Mouse (Mus musculus): Measurements from ENCODE around the gene Mlx. TPM values are rescaled to one million over a fixed set of nuclear protein-coding genes. Genes with fewer than 3 reads are reported as not detected.

The Mlx gene
- polyA plus RNA-seq, 1 experiment from 2014 or later = 41.3 TPM

DNA sequence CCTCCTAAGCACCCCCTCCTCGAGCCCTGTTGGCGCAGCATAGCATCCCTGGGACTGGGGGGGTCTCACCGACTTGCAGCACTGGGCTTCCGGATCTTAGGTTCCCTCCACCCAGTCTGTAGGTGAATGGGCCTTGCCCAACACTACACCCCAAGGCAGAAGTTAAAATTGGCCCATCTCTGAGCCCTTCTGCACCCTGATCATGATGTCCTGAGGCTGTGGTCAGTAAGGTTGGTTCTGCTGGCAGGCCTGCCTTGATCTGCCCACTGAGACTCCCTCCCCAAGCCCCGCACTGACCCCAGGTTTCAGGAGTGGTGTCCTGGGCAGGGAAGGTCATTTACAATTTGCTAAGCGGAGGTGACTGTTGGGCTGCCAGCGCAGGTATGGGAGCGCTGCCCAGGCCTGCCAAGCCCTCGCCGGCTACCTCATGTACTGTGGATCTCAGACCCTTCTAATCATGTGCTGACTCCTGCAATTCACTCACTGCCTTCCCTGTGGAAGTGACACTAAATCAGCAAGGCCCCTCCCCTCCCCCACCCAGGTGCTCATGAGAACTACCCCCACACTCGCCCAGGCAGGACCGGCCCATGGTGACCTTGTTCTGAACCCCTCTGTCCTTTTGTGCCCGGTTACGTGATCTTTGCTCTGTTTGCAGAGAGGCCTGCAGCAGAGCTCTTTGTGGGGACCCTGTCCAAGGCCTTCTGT is 24.0 kb upstream of the Mlx start:
- no peaks in the 10 kb centered on the region for H3K36me3 ChIP-seq (ENCODE audit: control insufficient read depth, insufficient read depth, low read length)
- peak overlapping the region; percentile 95 for H3K27ac ChIP-seq (ENCODE audit: low read length)
- H3K4me2 ChIP-seq (ENCODE audit: low read depth, low read length) = no peak overlapping the region
- H3K9ac ChIP-seq (ENCODE audit: low read length) = peak overlapping the region; percentile 37
- ATAC-seq (ENCODE audit: low read depth) = peak; percentile 12
- H3K4me3 ChIP-seq (ENCODE audit: low read length) = no peak overlapping the region
- peaks cover 64% of the 10 kb centered on the region for H3K4me1 ChIP-seq (replicated peaks; ENCODE audit: control insufficient read depth, insufficient read depth, low read length)
- H3K9me3 ChIP-seq (ENCODE audit: control insufficient read depth, low read length) = no peaks in the 10 kb centered on the region
- 54% methylated on average over 14 of the region's 14 CpGs for WGBS
- H3K27me3 ChIP-seq (ENCODE audit: control insufficient read depth, insufficient read depth, low read depth, low read length) = no peaks in the 10 kb centered on the region

DNA sequence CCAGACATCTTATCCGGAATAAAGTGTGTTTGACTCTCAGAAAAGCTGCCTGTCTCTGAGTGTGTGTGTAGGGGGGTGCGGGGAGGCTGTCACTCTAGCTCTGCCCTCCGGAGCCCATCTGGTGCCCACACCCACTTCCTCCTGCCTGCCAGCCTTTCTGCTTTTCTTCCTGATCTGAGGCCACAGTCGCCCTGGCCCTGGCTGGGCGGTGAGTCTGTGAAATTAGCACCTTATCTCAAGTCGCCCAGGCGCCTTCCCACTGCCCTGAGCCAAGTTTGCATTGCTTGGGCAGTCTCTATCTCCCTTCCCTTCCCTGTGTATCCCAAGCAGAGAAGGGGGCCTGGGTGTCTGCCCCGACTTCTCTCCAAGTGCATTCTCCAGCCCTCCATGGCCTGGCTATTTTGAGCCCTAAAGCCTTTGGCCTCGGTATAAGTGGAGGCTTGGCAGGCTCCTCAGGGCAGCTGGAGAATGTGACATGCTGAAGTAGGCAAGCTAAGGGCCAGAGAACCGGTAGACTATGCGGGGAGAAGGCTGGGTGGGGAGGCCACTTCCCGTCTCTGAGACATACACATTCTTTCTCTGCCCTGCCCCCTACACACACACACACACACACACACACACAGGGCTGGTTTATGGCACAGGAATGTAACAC is 23.3 kb upstream of the Mlx start:
- H3K4me1 ChIP-seq (replicated peaks; ENCODE audit: control insufficient read depth, insufficient read depth, low read length) = peaks cover 58% of the 10 kb centered on the region
- ATAC-seq (ENCODE audit: low read depth) = peak; percentile 87
- H3K4me2 ChIP-seq (ENCODE audit: low read depth, low read length) = no peak overlapping the region; the same call in 1 of the 2 replicates
- peak overlapping the region; percentile 95 for H3K27ac ChIP-seq (ENCODE audit: low read length)
- H3K9me3 ChIP-seq (ENCODE audit: control insufficient read depth, low read length) = no peaks in the 10 kb centered on the region
- WGBS = 7% methylated on average over 12 of the region's 12 CpGs
- no peaks in the 10 kb centered on the region for H3K36me3 ChIP-seq (ENCODE audit: control insufficient read depth, insufficient read depth, low read length)
- peak overlapping the region; percentile 37 for H3K9ac ChIP-seq (ENCODE audit: low read length)
- no peak overlapping the region for H3K4me3 ChIP-seq (ENCODE audit: low read length)
- H3K27me3 ChIP-seq (ENCODE audit: control insufficient read depth, insufficient read depth, low read depth, low read length) = no peaks in the 10 kb centered on the region

DNA sequence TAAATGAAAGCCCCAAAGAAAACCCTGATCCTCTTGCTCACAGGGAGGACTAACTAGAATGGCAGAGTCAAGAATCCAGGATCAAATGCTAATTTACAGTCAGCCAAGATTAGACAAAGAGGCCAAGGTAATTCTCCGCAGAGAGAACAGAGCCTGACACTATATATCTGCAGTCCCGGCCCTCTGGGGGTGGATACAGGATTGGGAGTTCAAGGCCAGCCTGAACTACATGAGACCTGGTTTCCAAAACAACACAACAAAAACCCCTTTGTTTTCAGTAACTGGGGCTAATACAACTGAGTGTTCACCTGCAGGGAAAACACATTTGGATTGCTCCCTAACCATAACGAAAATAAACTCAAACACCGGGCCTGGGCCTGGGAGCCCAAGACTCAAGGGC is 22.6 kb upstream of the Mlx start:
- peaks cover 54% of the 10 kb centered on the region for H3K4me1 ChIP-seq (replicated peaks; ENCODE audit: control insufficient read depth, insufficient read depth, low read length)
- H3K27ac ChIP-seq (ENCODE audit: low read length) = peak overlapping the region; percentile 95
- 66% methylated on average over 4 of the region's 4 CpGs for WGBS
- no peak overlapping the region for H3K4me3 ChIP-seq (ENCODE audit: low read length)
- no peak overlapping the region for H3K4me2 ChIP-seq (ENCODE audit: low read depth, low read length)
- H3K27me3 ChIP-seq (ENCODE audit: control insufficient read depth, insufficient read depth, low read depth, low read length) = no peaks in the 10 kb centered on the region
- peak overlapping the region; percentile 8; the same call in 1 of the 2 replicates for H3K9ac ChIP-seq (ENCODE audit: low read length)
- H3K9me3 ChIP-seq (ENCODE audit: control insufficient read depth, low read length) = no peaks in the 10 kb centered on the region
- no peaks in the 10 kb centered on the region for H3K36me3 ChIP-seq (ENCODE audit: control insufficient read depth, insufficient read depth, low read length)
- ATAC-seq (ENCODE audit: low read depth) = no peak

DNA sequence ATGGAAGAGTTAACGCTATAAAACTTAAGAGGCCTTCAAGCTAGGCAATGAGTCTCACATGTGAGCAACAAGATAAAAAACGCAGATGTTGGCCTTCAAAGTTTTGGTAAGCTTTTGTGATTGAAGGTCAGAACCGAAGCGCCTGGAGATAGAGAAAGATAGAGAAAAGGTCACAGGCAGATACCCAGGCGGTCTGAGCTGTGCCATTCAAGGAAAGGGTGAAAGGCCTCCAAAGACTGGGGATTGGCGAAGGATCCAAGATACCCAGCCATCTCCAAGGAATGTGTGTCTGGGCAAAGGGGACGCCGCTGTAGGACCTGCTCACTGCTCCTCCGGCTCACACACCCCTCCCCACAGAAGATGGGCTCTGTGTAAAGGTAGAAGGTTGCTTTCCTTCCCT is 22.1 kb upstream of the Mlx start:
- no peak overlapping the region; the same call in 1 of the 2 replicates for H3K27ac ChIP-seq (ENCODE audit: low read length)
- H3K27me3 ChIP-seq (ENCODE audit: control insufficient read depth, insufficient read depth, low read depth, low read length) = no peaks in the 10 kb centered on the region
- H3K9me3 ChIP-seq (ENCODE audit: control insufficient read depth, low read length) = no peaks in the 10 kb centered on the region
- H3K4me3 ChIP-seq (ENCODE audit: low read length) = no peak overlapping the region
- no peak overlapping the region for H3K4me2 ChIP-seq (ENCODE audit: low read depth, low read length)
- 89% methylated on average over 9 of the region's 9 CpGs for WGBS
- no peak overlapping the region for H3K9ac ChIP-seq (ENCODE audit: low read length)
- ATAC-seq (ENCODE audit: low read depth) = no peak
- H3K36me3 ChIP-seq (ENCODE audit: control insufficient read depth, insufficient read depth, low read length) = no peaks in the 10 kb centered on the region
- peaks cover 51% of the 10 kb centered on the region for H3K4me1 ChIP-seq (replicated peaks; ENCODE audit: control insufficient read depth, insufficient read depth, low read length)

DNA sequence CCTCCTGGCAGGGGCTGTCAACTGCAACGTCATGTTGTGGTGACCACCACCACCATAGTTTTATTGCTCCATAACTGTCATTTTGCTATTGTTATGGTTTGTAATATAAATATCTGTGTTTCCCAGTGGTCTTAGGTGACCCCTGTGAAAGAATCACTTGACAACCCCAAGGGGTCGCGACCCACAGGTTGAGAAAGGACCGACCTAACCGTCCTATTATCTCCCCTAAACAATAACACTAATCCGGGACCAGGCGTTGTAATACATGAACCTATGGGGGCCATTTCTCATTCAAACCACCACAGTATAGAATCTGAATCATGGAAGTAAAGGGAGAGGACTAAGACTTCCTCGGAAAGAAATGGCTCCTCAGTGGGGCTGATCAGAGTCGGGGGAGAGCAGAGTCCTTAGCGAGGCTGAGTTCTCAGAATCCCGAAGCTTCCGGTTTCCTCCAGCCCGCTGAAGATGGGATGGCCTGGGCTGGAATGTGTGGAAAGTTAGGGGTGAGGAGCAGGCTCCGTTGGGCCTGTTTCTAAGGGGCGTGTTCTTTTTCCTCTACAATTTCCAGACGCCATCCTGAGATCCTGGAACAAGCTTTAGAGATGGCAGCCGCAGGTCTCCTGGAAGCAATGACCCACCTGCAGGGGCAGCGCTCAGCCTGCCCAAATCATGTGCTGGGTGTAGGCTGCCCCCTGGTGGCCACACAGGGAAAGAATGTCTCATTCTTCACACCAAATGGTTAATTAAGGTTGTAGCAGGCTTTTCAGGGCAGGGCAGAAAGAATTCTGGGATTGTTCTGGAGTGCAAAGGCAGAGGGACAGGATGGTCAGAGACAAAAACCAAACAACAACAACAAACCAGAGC is 20.3 kb upstream of the Mlx start:
- Histone ChIP-seq H3K4me2 (ENCODE audit: low read depth, low read length) (peak overlapping the region; percentile 50), H3K4me3 (ENCODE audit: low read length) (peak overlapping the region; percentile 27), H3K4me1 (replicated peaks; ENCODE audit: control insufficient read depth, insufficient read depth, low read length) (peaks cover 48% of the 10 kb centered on the region), H3K27me3 (ENCODE audit: control insufficient read depth, insufficient read depth, low read depth, low read length) (no peaks in the 10 kb centered on the region), H3K9ac (ENCODE audit: low read length) (peak overlapping the region; percentile 29; the same call in 1 of the 2 replicates), H3K36me3 (ENCODE audit: control insufficient read depth, insufficient read depth, low read length) (no peaks in the 10 kb centered on the region), H3K9me3 (ENCODE audit: control insufficient read depth, low read length) (no peaks in the 10 kb centered on the region), H3K27ac (ENCODE audit: low read length) (peak overlapping the region; percentile 72)
- 16% methylated on average over 18 of the region's 18 CpGs for WGBS
- ATAC-seq (ENCODE audit: low read depth) = no peak

DNA sequence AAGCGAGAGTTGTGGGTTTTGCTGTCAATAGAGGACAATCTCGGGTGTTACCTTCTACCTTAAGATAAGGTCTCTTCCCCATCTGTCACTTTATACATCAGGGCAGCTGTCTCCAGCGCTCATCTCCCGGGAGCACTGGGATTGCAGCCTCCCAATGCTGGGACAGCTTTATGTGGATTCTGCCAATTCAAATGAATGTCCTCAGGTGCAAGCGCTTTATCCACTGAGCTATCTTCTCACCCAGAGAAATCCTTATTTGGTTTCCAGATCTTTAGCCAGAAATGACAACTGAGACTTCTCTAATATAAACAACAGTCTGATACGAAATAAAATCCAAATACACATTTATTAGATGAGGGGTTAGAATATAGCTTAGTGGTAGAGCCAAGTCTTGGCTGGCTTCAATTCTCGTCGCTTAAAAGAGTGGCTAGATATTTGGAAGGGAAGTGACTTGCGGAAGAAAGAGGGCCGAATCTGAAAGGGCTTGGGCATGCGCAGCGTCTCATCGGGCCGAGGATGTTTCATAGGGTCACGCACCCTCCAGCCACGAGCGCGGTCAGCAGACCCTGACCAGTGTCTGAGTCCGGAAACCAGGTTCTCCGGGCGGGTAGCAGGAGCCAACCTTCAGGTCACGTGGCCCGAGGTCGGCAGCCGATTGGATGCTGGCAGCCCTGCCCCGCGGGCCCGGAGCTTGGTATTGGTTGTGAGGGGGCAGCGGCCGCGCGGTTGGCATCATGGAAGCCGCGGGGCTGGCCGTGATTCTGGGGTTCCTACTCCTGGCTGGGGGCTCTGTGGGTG is 17.5 kb upstream of the Mlx start, which contains the start of gene Naglu:
Gene Naglu, plus strand, starts transcription at position 622 of the 798 bp plus-strand sequence.
- Histone ChIP-seq H3K27ac (ENCODE audit: low read length) (peak within 1 kb of the TSS; percentile 39; the same call in 1 of the 2 replicates), H3K4me3 (ENCODE audit: low read length) (peak within 1 kb of the TSS; percentile 84), H3K4me2 (ENCODE audit: low read depth, low read length) (peak within 1 kb of the TSS; percentile 99), H3K9ac (ENCODE audit: low read length) (peak within 1 kb of the TSS; percentile 86), H3K27me3 (ENCODE audit: control insufficient read depth, insufficient read depth, low read depth, low read length) (no peaks in the 10 kb centered on the region), H3K36me3 (ENCODE audit: control insufficient read depth, insufficient read depth, low read length) (no peaks in the 10 kb centered on the region), H3K4me1 (replicated peaks; ENCODE audit: control insufficient read depth, insufficient read depth, low read length) (peaks cover 21% of the 10 kb centered on the region), H3K9me3 (ENCODE audit: control insufficient read depth, low read length) (no peaks in the 10 kb centered on the region)
- 3% methylated on average over 35 of the region's 35 CpGs for WGBS
- peak; percentile 89 for ATAC-seq (ENCODE audit: low read depth)

DNA sequence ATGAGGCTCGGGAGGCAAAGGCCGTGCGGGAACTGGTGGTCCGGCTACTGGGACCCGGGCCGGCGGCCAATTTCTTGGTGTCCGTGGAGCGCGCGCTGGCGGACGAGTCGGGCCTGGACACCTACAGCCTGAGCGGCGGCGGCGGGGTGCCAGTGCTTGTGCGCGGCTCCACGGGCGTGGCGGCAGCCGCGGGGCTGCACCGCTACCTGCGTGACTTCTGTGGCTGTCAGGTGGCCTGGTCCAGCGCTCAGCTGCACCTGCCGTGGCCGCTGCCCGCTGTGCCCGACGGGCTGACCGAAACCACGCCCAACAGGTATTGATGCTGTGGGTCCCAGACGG is 16.9 kb upstream of the Mlx start:
- Histone ChIP-seq H3K4me2 (ENCODE audit: low read depth, low read length) (peak overlapping the region; percentile 99), H3K36me3 (ENCODE audit: control insufficient read depth, insufficient read depth, low read length) (no peaks in the 10 kb centered on the region), H3K9me3 (ENCODE audit: control insufficient read depth, low read length) (no peaks in the 10 kb centered on the region), H3K9ac (ENCODE audit: low read length) (peak overlapping the region; percentile 86), H3K4me1 (replicated peaks; ENCODE audit: control insufficient read depth, insufficient read depth, low read length) (peaks cover 20% of the 10 kb centered on the region), H3K27ac (ENCODE audit: low read length) (peak overlapping the region; percentile 39; the same call in 1 of the 2 replicates), H3K27me3 (ENCODE audit: control insufficient read depth, insufficient read depth, low read depth, low read length) (no peaks in the 10 kb centered on the region), H3K4me3 (ENCODE audit: low read length) (peak overlapping the region; percentile 84)
- 0% methylated on average over 29 of the region's 36 CpGs for WGBS
- peak; percentile 57 for ATAC-seq (ENCODE audit: low read depth)

DNA sequence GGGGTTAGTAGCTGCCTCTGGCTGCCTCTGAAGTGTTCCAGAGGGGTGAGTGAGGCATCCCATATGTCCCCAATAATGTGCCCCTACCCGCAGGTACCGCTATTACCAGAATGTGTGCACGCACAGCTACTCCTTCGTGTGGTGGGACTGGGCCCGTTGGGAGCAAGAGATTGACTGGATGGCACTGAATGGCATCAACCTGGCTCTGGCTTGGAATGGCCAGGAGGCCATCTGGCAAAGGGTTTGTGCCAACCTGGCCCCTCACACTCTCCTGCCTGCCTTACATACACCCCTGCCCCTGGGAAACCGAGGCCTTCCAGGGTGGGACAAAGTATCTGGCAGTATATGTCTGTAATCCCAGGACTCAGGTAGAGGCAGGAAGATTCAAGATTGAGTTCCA is 16.1 kb upstream of the Mlx start:
- ATAC-seq (ENCODE audit: low read depth) = no peak
- Histone ChIP-seq H3K4me1 (replicated peaks; ENCODE audit: control insufficient read depth, insufficient read depth, low read length) (peaks cover 20% of the 10 kb centered on the region), H3K27ac (ENCODE audit: low read length) (no peak overlapping the region), H3K4me2 (ENCODE audit: low read depth, low read length) (peak overlapping the region; percentile 99; the same call in 1 of the 2 replicates), H3K9ac (ENCODE audit: low read length) (peak overlapping the region; percentile 86; the same call in 1 of the 2 replicates), H3K9me3 (ENCODE audit: control insufficient read depth, low read length) (no peaks in the 10 kb centered on the region), H3K36me3 (ENCODE audit: control insufficient read depth, insufficient read depth, low read length) (no peaks in the 10 kb centered on the region), H3K4me3 (ENCODE audit: low read length) (no peak overlapping the region), H3K27me3 (ENCODE audit: control insufficient read depth, insufficient read depth, low read depth, low read length) (no peaks in the 10 kb centered on the region)
- WGBS = 70% methylated on average over 6 of the region's 6 CpGs

Data from lung, embryonic 16.5 days (tissue).